Mouse (Mus musculus) heart, postnatal 0 days (tissue): Measurements from ENCODE around the gene Gda. TPM values are rescaled to one million over a fixed set of nuclear protein-coding genes. Genes with fewer than 3 reads are reported as not detected.

Experiments used
- ATAC-seq: fragments of 200-750 bp; cut with Nextera tagmentation; 2 replicates; pipeline ENCODE4 v1.8.0; 2017; ENCODE audit warnings: low read depth, moderate number of reproducible peaks, moderate library complexity; ENCODE audit not compliant: insufficient read depth
- DNase-seq: peaks from one replicate; pipeline ENCODE4 v3.0.0-alpha.2; 2016; ENCODE audit warnings: low spot score
- H3K27ac ChIP-seq: fragments of 300-500 bp; sonication (generic); 2 replicates; pipeline ENCODE4 v1.5.1; 2014; ENCODE audit warnings: low read depth, mild to moderate bottlenecking
- H3K27me3 ChIP-seq: fragments of 300-500 bp; sonication (generic); 2 replicates; pipeline ENCODE4 v1.6.1; 2014; ENCODE audit warnings: low read length, mixed read lengths; ENCODE audit not compliant: control insufficient read depth, insufficient read depth
- H3K36me3 ChIP-seq: fragments of 300-500 bp; sonication (generic); replicated peaks from 2 replicates; pipeline ENCODE4 v1.6.1; 2014; ENCODE audit warnings: low read length, mixed read lengths; ENCODE audit not compliant: control insufficient read depth, insufficient read depth
- H3K4me1 ChIP-seq: fragments of 300-500 bp; sonication (generic); 2 replicates; pipeline ENCODE4 v1.6.1; 2014; ENCODE audit warnings: antibody characterized with exemption; ENCODE audit not compliant: control insufficient read depth, insufficient read depth
- H3K4me2 ChIP-seq: fragments of 300-500 bp; sonication (generic); 2 replicates; pipeline ENCODE4 v1.6.1; 2014; ENCODE audit warnings: low read depth, mild to moderate bottlenecking, low read length, moderate library complexity
- H3K4me3 ChIP-seq: fragments of 300-500 bp; sonication (generic); 2 replicates; pipeline ENCODE4 v1.5.1; 2014; ENCODE audit warnings: low read depth, low read length
- H3K9ac ChIP-seq: fragments of 300-500 bp; sonication (generic); replicated peaks from 2 replicates; pipeline ENCODE4 v1.6.1; 2014; ENCODE audit warnings: low read depth, low read length, mixed read lengths
- H3K9me3 ChIP-seq: fragments of 300-500 bp; sonication (generic); replicated peaks from 2 replicates; pipeline ENCODE4 v1.6.1; 2016; ENCODE audit warnings: low read length; ENCODE audit not compliant: control insufficient read depth
- CTCF ChIP-seq: IDR thresholded peaks from 2 replicates; pipeline ENCODE4 v1.5.1; 2016; ENCODE audit warnings: antibody characterized with exemption, control low read depth, low read depth
- EP300 ChIP-seq: IDR thresholded peaks from 2 replicates; pipeline ENCODE4 v1.6.1; 2016; ENCODE audit warnings: antibody characterized with exemption, low read depth
- WGBS: fragments of 180-500 bp; shearing (Covaris S2); extraction: QIAGEN DNeasy Blood & Tissue Kit; methylation state at CpG from one replicate; pipeline ENCODE4 v1.1.7; 2014; 5-methylcytosine and 5-hydroxymethylcytosine counted together
- polyA plus RNA-seq: library from polyadenylated mRNA; unstranded; fragments of >200 nt; fragmentation: Nextera tagmentation; extraction: Ambion mirVana; gene quantifications from 2 replicates; pipeline ENCODE4 v1.2.1, GENCODE M21; 2015
- total RNA-seq: library from RNA; depleted of rRNA; stranded (reverse); fragments of >200 nt; gene quantifications from 2 replicates; pipeline ENCODE4 v1.2.3, GENCODE M21; 2014; ENCODE audit warnings: low replicate concordance

The Gda gene
- total and polyA plus RNA-seq, 2 experiments from 2014 or later = 0.12 to 1.8 TPM

DNA sequence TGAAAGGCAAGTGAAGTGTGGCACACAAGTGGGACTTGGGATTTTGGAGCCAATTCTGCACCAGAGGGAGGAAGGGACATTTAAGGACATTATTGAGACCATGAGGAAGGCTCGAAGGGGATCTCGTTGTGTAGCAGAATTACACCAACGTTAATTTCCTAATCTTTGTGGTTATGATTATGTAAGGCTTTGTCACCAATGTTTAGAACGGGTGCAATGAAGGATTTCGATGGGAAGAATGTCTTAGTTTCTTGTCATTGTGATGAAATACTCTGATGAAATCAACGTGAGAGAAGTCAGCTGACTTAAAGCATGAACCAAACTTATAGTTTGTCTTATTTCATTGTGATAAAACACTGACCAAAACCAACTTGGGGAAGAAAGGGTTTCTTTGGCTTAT, 32.4 kb downstream of the Gda start:
- no peak overlapping the region for H3K4me2 ChIP-seq
- H3K27me3 ChIP-seq = no peaks in the 10 kb centered on the region
- no peaks in the 10 kb centered on the region; the same call in 1 of the 2 replicates for H3K4me1 ChIP-seq
- H3K9me3 ChIP-seq = no peaks in the 10 kb centered on the region
- TF ChIP-seq EP300 (no peak), CTCF (no peak)
- no peak for ATAC-seq
- no peak overlapping the region for H3K27ac ChIP-seq
- no peak overlapping the region for H3K9ac ChIP-seq
- H3K36me3 ChIP-seq = no peaks in the 10 kb centered on the region
- WGBS = 76% methylated on average over 6 of the region's 6 CpGs
- no peak overlapping the region for H3K4me3 ChIP-seq
- no peak for DNase-seq

- H3K4me3 ChIP-seq = no peak overlapping the region
- 42% methylated on average over 3 of the region's 3 CpGs for WGBS
- DNase-seq (no peak), ATAC-seq (no peak)
- no peak overlapping the region for H3K27ac ChIP-seq
- TF ChIP-seq CTCF (no peak), EP300 (no peak)
- no peaks in the 10 kb centered on the region; the same call in 1 of the 2 replicates for H3K4me1 ChIP-seq
- no peak overlapping the region for H3K9ac ChIP-seq
- no peaks in the 10 kb centered on the region for H3K36me3 ChIP-seq
- no peaks in the 10 kb centered on the region for H3K27me3 ChIP-seq
- no peaks in the 10 kb centered on the region for H3K9me3 ChIP-seq
- no peak overlapping the region for H3K4me2 ChIP-seq
Observed at GRCm38 (mm10) chr19:21439141-21439737, 34.0 kb downstream of the Gda start.

DNA sequence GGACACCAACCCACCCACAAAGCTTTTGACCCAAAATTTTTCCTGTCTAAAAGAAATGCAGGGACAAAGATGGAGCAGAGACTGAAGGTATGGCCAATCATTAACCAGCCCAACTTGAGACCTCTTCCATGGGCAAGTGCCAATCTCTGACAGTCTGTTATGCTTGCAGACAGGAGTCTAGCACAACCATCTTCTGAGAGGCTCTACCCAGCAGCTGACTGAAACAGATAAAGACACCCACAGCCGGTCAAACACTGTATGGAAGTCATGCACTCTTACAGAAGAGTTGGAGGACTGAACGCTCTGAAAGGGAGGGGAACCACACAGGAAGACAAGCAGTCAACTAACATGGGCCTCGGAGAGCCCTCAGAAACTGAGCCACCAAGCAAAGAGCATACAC, 36.7 kb downstream of the Gda start:
- Histone ChIP-seq H3K4me1 (no peaks in the 10 kb centered on the region; the same call in 1 of the 2 replicates), H3K9me3 (no peaks in the 10 kb centered on the region), H3K4me3 (no peak overlapping the region), H3K4me2 (no peak overlapping the region), H3K27me3 (no peaks in the 10 kb centered on the region), H3K36me3 (no peaks in the 10 kb centered on the region), H3K9ac (no peak overlapping the region), H3K27ac (no peak overlapping the region)
- WGBS = 75% methylated on average over 3 of the region's 3 CpGs
- TF ChIP-seq CTCF (no peak), EP300 (no peak)
- no peak for DNase-seq
- no peak for ATAC-seq

GRCm38 (mm10) chr19:21433348-21433747, 39.9 kb downstream of the Gda start:
- TF ChIP-seq CTCF = no peak
- TF ChIP-seq EP300 = no peak
- Histone ChIP-seq H3K27ac (no peak overlapping the region), H3K4me3 (no peak overlapping the region), H3K9me3 (no peaks in the 10 kb centered on the region), H3K36me3 (no peaks in the 10 kb centered on the region), H3K4me2 (no peak overlapping the region), H3K9ac (no peak overlapping the region), H3K4me1 (no peaks in the 10 kb centered on the region; the same call in 1 of the 2 replicates), H3K27me3 (no peaks in the 10 kb centered on the region)
- DNase-seq (no peak), ATAC-seq (no peak)
- WGBS = 82% methylated on average over 4 of the region's 4 CpGs

GRCm38 (mm10) chr19:21432879-21433278, 40.4 kb downstream of the Gda start:
- no peaks in the 10 kb centered on the region for H3K36me3 ChIP-seq
- ATAC-seq = no peak

GRCm38 (mm10) chr19:21432286-21432685, 41.0 kb downstream of the Gda start:
- 82% methylated on average over 3 of the region's 3 CpGs for WGBS
- TF ChIP-seq CTCF = no peak
- TF ChIP-seq EP300 = no peak
- DNase-seq (no peak), ATAC-seq (no peak)
- Histone ChIP-seq H3K4me3 (no peak overlapping the region), H3K4me1 (no peaks in the 10 kb centered on the region; the same call in 1 of the 2 replicates), H3K36me3 (no peaks in the 10 kb centered on the region), H3K27ac (no peak overlapping the region), H3K4me2 (no peak overlapping the region), H3K9ac (no peak overlapping the region), H3K9me3 (no peaks in the 10 kb centered on the region), H3K27me3 (no peaks in the 10 kb centered on the region)

More at GRCm38 (mm10) chr19:21432879-21433278, 40.4 kb downstream of the Gda start:
- H3K4me1 ChIP-seq = no peaks in the 10 kb centered on the region; the same call in 1 of the 2 replicates
- no peak overlapping the region for H3K27ac ChIP-seq
- H3K4me2 ChIP-seq = no peak overlapping the region
- no peak for DNase-seq
- H3K9me3 ChIP-seq = no peaks in the 10 kb centered on the region
- no peaks in the 10 kb centered on the region for H3K27me3 ChIP-seq
- 79% methylated on average over 2 of the region's 2 CpGs for WGBS
- TF ChIP-seq EP300 (no peak), CTCF (no peak)
- no peak overlapping the region for H3K4me3 ChIP-seq
- H3K9ac ChIP-seq = no peak overlapping the region
